Mouse (Mus musculus) small intestine, adult 2 months (tissue): ENCODE results near the gene Lars2.

ENCODE experiments used
- CTCF ChIP-seq: fragments of 200-500 bp; IDR thresholded peaks from 2 replicates; pipeline ENCODE4 v1.5.1; 2012; ENCODE audit warnings: low read depth, mild to moderate bottlenecking, control low read depth, inconsistent platforms, low read length, moderate library complexity, mixed read lengths; ENCODE audit not compliant: insufficient replicate concordance, insufficient read length; ENCODE audit errors: extremely low read depth
- POLR2A ChIP-seq: fragments of 200-500 bp; IDR thresholded peaks from 2 replicates; pipeline ENCODE4 v1.6.1; 2012; ENCODE audit warnings: low read depth, mild to moderate bottlenecking, control low read depth, inconsistent platforms, low read length, moderate library complexity

GRCm38 (mm10) chr9:123429863-123430262 lies 63.1 kb downstream of the Lars2 start:
- TF ChIP-seq POLR2A = no peak
- TF ChIP-seq CTCF = no peak
